Mouse (Mus musculus) urinary bladder, adult 2 months (tissue): ENCODE results near the gene Fbxo41. TPM values are rescaled to one million over a fixed set of nuclear protein-coding genes. Genes with fewer than 3 reads are reported as not detected.

Experiments used
- DNase-seq: peaks from one replicate; pipeline ENCODE4 v3.0.0; 2022; ENCODE audit warnings: low spot score
- polyA plus RNA-seq: library from polyadenylated mRNA; depleted of rRNA; stranded (reverse); fragments of >200 nt; gene quantifications from 2 replicates; pipeline ENCODE4 v1.2.3, GENCODE M21; 2012; rRNA removed

Gene Fbxo41
- polyA plus RNA-seq, 1 experiment = 2.2 TPM

DNA sequence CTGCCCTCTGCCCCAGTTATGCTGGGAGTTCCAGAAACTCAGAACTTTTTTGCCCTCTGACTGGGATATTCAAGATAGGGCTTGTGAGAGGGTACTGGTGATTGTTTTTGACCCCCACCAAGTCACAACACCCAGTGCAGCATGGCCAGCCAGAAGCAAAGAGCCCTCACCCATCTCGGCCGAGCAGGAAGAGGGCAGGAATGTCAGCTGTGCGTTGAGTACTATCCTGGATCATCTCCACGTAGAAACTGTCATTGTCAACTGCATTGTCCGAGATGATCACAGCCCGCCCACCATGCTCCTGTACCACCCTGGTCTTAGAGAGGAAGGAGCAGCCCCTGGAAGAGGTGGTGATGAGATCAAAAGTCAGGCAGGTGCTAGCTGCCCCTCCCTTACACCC is 55.4 kb downstream of the Fbxo41 start:
- no peak for DNase-seq

DNA sequence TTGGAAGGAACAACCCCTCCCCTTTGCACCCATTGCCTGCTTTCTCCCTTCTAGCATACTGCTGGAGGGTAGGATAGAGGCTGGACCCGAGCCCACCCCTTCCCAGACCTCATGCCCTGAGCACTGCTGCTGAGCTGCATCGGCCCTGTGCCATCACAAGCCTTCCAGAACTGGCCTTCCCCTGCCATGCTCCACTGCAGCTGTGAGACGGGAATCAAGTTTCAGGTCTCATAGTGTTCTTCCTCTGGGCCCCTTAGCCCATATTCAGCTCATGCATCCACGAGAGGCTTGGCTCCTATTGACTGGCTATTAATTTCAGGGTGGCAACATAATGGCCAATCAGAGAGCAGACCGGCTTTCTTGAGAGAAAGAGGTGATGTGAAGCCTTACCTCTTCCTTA is 57.5 kb downstream of the Fbxo41 start:
- DNase-seq = no peak

DNA sequence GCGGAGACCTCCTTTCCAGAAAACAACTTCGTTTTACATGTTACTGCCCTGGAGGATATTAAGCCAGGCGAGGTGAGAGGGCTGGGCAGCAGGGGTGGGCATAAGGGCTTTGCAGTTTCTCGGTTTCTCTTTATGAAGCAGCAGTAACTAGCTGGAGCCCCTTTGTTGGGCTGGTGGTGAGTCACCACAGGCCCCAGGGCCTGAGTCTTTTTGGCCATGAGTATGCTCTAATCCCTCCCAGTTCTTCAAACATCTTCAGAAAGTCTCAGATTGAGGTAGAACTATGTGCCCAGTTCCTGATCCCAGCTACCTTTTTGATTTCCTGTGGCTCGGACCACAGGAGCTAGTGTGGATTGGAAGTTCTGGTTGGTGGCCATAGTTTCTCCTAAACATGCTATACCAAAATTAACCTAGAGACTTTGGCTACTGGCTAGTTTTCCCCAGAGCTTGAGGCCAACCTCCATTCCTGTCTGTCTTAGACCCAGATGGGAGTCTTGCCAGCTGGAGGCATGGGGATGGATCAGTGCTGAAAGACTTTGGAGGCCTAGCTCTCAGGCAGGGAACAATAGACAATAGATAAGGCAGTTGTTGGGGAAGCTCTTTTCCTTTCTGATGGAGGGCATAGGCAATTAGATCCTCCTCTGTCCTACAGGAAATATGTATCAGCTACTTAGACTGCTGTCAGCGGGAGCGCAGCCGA is 58.4 kb downstream of the Fbxo41 start:
- no peak for DNase-seq

GRCm38 (mm10) chr6:85443488-85444233 is 59.1 kb downstream of the Fbxo41 start:
- DNase-seq = no peak

DNA sequence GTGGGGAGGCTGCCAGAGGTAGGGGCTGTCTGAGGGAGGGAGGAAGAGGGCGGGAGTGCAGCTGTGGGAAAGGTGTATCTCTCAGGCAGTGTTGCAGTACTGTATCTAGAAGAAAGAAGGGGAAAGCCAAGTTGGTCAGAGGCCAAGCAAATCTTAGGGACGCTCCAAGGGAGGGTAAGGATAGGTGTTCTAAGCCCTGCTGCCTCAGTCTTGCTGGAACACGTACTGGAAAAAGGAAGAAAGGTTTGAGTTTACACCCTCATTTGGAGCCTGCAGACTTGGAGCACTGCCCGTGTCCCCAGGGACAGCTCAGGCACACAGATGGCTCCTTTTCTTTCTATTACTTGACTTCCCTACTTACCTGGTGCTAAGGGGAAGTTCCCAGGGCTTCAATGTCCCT is 61.7 kb downstream of the Fbxo41 start:
- no peak for DNase-seq

DNA sequence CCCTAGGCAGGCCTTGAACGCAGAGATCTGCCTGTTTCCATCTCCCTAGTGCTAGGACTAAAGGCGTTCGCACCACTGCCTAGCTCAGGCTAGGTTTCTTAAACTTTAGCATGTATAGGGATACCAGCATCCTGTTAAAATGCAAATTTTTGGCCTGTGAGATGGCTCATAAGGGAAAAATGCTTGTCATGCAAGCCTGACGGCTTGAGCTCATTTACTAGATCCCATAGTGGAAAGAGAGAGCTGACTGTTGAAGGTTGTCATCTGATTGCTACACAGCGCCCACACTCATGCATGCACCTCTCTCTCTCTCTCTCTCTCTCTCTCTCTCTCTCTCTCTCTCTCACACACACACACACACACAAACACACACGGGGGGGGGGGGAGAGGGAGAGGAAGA is 66.2 kb downstream of the Fbxo41 start:
- no peak for DNase-seq

DNA sequence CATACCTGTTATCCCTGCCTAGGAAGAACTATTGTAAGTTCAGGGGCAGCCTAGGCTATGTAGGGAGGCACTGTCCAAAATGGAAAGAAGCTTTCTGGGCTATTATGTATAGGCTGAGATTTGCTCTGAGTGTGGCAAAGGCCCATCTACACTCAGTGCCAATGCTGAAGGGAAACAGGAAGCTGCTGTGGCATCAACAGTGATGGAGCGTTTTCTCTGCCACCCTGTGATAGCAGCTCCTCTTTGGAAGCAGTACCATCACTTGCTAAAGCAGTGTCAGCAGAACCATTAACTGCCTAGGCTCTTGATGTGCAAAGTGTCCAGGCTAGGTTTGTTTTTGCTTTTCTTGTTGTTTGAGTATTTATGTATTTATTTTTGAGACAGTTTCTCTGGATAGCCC is 66.6 kb downstream of the Fbxo41 start:
- no peak for DNase-seq

DNA sequence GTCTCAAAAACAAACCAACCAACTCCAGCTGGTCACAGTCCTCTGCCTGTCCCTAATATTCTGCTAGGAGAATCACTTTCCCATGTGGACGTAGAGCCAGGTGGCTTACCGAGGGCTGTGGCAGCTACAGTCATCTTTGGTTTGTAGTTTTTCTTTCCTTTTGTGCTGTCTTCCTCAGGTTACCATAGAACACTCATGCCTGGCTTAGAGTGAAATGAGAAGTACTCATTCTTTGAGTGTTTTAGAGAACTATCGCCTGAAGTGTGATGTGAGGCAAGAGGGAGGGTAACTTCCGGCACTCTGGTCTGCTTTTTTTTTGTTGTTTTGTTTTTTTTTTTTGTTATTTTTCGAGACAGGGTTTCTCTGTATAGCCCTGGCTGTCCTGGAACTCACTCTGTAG is 68.9 kb downstream of the Fbxo41 start:
- DNase-seq = no peak

GRCm38 (mm10) chr6:85431842-85432431 is 70.9 kb downstream of the Fbxo41 start, which contains the start of gene Smyd5:
TSS of gene Smyd5 (plus strand) at chr6:85431989.
- DNase-seq = peak; percentile 73

- no peak for DNase-seq
Observed at GRCm38 (mm10) chr6:85431274-85431841, 71.4 kb downstream of the Fbxo41 start.

- DNase-seq = no peak
Observed at GRCm38 (mm10) chr6:85423836-85424379, 78.9 kb downstream of the Fbxo41 start, which contains the start of gene Noto. TSS of gene Noto (plus strand) at chr6:85423886.

Other genes starting within 250 kb of the Fbxo41 start
- gene Sfxn5, start 169.6 kb downstream of the Fbxo41 start, polyA plus RNA-seq = 3.9 and 4.2 TPM in 2 replicates
- 56.5 and 58.1 TPM in 2 replicates for gene Rab11fip5, start 128.4 kb downstream of the Fbxo41 start, polyA plus RNA-seq
- not detected in 2 replicates for gene Noto, start 79.1 kb downstream of the Fbxo41 start, polyA plus RNA-seq
- 20.6 and 28.0 TPM in 2 replicates for gene Smyd5, start 71.0 kb downstream of the Fbxo41 start, polyA plus RNA-seq
- 154 and 155 TPM in 2 replicates for gene Cct7, start 51.5 kb downstream of the Fbxo41 start, polyA plus RNA-seq
- 14.1 and 17.2 TPM in 2 replicates for gene Pradc1, start 51.0 kb downstream of the Fbxo41 start, polyA plus RNA-seq
- gene Egr4, start 10.6 kb upstream of the Fbxo41 start, polyA plus RNA-seq = 0.03 TPM in 1 of 2 replicates, not detected in the other
- gene Alms1, start 84.5 kb upstream of the Fbxo41 start, polyA plus RNA-seq = 2.5 and 3.3 TPM in 2 replicates
- 2.1 and 3.8 TPM in 2 replicates for gene Nat8f7, start 210.2 kb upstream of the Fbxo41 start, polyA plus RNA-seq